Mouse (Mus musculus) megakaryocyte, embryonic 14.5 days (primary cell): ENCODE results near the gene Ube2o. TPM values are rescaled to one million over a fixed set of nuclear protein-coding genes. Genes with fewer than 3 reads are reported as not detected.

Experiments used
- H3K27me3 ChIP-seq: replicated peaks from 2 replicates; pipeline ENCODE3; 2012; ENCODE audit warnings: inconsistent platforms
- H3K36me3 ChIP-seq: replicated peaks from 2 replicates; pipeline ENCODE3; 2012; ENCODE audit warnings: low read length, inconsistent platforms, mixed read lengths
- H3K4me1 ChIP-seq: 2 replicates; pipeline ENCODE4 v1.6.1; 2012; ENCODE audit warnings: inconsistent platforms
- H3K4me3 ChIP-seq: replicated peaks from 2 replicates; pipeline ENCODE3; 2012; ENCODE audit warnings: moderate library complexity, mild to moderate bottlenecking, inconsistent platforms
- H3K9me3 ChIP-seq: 2 replicates; pipeline ENCODE4 v1.6.1; 2012; ENCODE audit warnings: inconsistent platforms
- FLI1 ChIP-seq: IDR thresholded peaks from 2 replicates; pipeline ENCODE4 v1.6.1; 2012; ENCODE audit warnings: low read length, inconsistent platforms, mixed read lengths
- GATA1 ChIP-seq: IDR thresholded peaks from 3 replicates; pipeline ENCODE4 v1.6.1; 2012; ENCODE audit warnings: mixed read lengths, low read length, inconsistent platforms, borderline replicate concordance
- polyA plus RNA-seq: library from polyadenylated mRNA; stranded (reverse); fragments of >175 nt; gene quantifications from 2 replicates; pipeline ENCODE4 v1.2.3, GENCODE M21; 2012; ENCODE audit warnings: low replicate concordance; ENCODE audit not compliant: insufficient read depth

Ube2o gene
- polyA plus RNA-seq, 1 experiment: 115 TPM

DNA sequence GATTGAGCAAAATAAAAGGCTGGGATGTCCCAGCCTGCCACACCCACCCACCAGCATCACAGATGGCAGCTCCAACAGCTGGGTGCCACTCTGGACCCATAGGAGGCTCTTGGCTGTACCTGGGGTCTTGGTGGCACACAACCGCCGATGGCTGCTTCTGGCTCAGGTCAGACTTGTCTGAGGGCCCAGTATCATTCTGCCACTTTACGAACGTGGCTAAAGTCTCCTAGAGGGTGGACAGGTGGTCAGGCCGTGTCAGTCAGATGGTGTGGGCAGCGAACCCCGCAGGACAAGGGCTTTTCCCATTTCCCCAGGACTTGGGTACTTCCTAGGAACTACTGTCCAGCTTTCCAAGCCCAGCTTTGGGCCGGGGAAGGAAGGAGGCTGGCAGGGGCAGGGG is 19.9 kb upstream of the Ube2o start:
- Histone ChIP-seq H3K4me3 (no peak overlapping the region), H3K4me1 (peaks cover 33% of the 10 kb centered on the region), H3K9me3 (no peaks in the 10 kb centered on the region), H3K27me3 (peaks cover 4% of the 10 kb centered on the region), H3K36me3 (peaks cover 100% of the 10 kb centered on the region)
- TF ChIP-seq FLI1 (no peak), GATA1 (no peak)

DNA sequence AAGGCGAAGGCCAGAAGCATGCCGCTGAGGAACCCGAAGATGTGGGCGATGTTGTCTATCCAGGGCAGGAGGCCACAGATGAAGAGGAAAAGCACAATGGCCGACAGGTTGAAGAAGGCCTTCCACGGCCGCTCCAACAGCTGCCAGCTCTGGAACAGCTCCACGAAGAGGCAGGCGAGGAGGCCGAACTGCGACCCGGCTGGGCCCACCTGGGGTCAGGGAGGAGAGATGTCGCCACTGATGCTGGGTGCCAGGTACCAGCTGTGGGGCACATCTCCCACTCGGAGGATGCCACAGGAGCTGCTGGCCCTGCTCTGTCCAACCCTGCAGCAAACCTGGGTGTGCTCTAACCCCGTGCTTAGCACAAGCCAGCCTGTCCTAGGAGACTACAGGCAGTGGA is 18.0 kb upstream of the Ube2o start:
- TF ChIP-seq GATA1 (no peak), FLI1 (no peak)
- Histone ChIP-seq H3K4me3 (no peak overlapping the region), H3K9me3 (no peaks in the 10 kb centered on the region), H3K27me3 (peaks cover 4% of the 10 kb centered on the region), H3K4me1 (peaks cover 17% of the 10 kb centered on the region), H3K36me3 (peaks cover 97% of the 10 kb centered on the region)

DNA sequence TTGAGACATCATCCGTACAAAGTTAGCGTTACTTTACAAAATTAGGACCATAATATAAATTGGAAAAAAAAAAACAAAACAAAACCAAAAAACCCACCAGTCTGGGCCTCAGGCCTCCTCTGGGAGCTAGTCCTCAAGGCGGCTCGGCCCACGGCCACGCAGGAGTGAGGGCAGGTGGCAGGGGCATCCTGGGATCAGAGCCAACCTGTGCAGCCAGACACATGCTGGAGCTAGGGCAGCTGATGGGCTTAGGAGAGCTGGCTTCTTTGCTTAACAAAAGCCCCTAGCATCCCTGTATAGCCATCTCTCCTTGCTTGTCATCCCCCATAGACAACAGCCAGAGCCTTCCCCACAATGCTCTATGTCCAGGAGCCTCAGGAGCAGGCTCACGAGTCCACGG is 16.9 kb upstream of the Ube2o start:
- peaks cover 12% of the 10 kb centered on the region; the same call in 1 of the 2 replicates for H3K4me1 ChIP-seq
- H3K36me3 ChIP-seq: peaks cover 97% of the 10 kb centered on the region
- no peaks in the 10 kb centered on the region for H3K9me3 ChIP-seq
- peaks cover 7% of the 10 kb centered on the region for H3K27me3 ChIP-seq
- no peak for TF ChIP-seq FLI1
- no peak for TF ChIP-seq GATA1
- no peak overlapping the region for H3K4me3 ChIP-seq

DNA sequence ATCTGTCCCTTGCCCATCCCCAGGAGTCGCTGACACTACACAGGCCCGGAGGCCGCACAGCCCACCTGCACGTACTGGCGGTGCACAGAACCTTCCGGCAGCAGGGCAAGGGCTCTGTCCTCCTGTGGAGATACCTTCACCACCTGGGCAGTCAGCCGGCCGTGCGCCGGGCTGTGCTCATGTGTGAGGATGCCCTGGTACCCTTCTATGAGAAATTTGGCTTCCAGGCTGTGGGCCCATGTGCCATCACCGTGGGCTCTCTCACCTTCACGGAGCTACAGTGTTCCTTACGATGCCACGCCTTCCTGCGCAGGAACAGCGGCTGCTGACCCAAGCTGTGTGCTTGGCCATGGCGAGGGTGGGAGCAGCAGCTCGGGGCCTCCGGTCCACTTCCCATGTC is 15.5 kb upstream of the Ube2o start:
- Histone ChIP-seq H3K27me3 (peaks cover 12% of the 10 kb centered on the region), H3K36me3 (peaks cover 93% of the 10 kb centered on the region), H3K4me1 (peaks cover 25% of the 10 kb centered on the region), H3K9me3 (no peaks in the 10 kb centered on the region), H3K4me3 (no peak overlapping the region)
- TF ChIP-seq GATA1 (no peak), FLI1 (no peak)

DNA sequence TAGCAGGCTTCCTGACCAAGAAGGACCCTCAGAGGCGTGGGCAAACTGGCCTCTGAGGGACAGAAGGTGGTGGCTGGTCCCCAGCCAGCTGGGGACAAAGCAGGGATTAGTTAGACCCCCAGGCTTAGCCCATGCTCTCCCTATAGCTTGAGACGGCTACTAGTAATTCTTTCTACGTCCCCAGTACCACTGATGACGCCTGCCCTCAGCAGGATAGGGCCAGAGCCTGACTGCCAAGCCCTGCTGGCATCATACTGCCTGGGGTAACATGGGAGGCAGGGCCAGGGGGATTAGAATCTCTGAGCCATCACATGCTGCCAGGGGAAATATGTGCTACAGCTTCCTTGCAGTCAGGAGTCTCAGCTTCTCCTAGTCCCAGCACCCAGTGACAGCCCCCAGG is 12.1 kb upstream of the Ube2o start:
- TF ChIP-seq GATA1 (no peak), FLI1 (no peak)
- Histone ChIP-seq H3K36me3 (peaks cover 60% of the 10 kb centered on the region), H3K9me3 (no peaks in the 10 kb centered on the region), H3K4me3 (no peak overlapping the region), H3K4me1 (peaks cover 47% of the 10 kb centered on the region), H3K27me3 (peaks cover 35% of the 10 kb centered on the region)

DNA sequence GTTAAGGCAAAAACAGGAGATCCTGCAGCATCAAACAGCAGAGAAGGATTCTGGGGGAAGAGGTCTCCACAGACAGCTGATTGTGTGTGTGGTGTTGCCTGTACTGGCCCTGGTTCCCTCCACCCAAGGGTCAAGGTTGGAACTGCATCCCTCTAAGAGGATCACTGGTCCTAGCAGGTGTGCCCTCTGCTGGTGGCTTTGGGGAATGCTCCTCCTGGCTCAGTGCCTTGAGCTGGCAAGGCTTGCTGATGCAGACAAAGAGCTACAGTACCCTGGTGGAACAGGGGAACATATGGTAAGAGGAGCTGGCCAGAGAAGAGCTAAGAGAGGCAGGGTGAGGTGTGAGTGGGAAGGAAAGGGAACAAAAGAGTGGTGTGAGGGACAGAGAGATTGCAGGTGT is 11.2 kb upstream of the Ube2o start:
- TF ChIP-seq FLI1 (no peak), GATA1 (no peak)
- H3K4me3 ChIP-seq: no peak overlapping the region

DNA sequence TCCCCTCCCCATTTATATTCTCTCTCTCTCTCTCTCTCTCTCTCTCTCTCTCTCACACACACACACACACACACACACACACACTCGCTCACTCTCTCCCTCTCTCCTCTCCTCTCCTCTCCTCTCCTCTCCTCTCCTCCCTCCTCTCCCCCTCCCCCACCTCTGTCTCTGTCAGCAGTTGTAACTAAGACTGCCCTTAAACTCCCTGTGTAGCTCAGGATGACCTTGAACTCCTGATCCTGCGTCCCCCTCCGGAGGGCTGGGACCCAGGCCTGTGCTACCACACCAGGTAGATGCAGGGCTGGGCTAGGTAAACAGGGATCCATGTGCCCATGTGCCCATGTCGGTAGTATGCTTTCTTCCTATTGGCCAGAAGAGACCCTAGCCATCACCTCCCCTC is 10.4 kb upstream of the Ube2o start:
- Histone ChIP-seq H3K27me3 (peaks cover 47% of the 10 kb centered on the region), H3K9me3 (no peaks in the 10 kb centered on the region), H3K4me1 (peaks cover 51% of the 10 kb centered on the region), H3K4me3 (no peak overlapping the region), H3K36me3 (peaks cover 43% of the 10 kb centered on the region)
- TF ChIP-seq GATA1: no peak
- TF ChIP-seq FLI1: no peak

More for the DNA sequence above, 11.2 kb upstream of the Ube2o start:
- H3K4me1 ChIP-seq: peaks cover 50% of the 10 kb centered on the region
- H3K27me3 ChIP-seq: peaks cover 44% of the 10 kb centered on the region
- peaks cover 51% of the 10 kb centered on the region for H3K36me3 ChIP-seq
- H3K9me3 ChIP-seq: no peaks in the 10 kb centered on the region

DNA sequence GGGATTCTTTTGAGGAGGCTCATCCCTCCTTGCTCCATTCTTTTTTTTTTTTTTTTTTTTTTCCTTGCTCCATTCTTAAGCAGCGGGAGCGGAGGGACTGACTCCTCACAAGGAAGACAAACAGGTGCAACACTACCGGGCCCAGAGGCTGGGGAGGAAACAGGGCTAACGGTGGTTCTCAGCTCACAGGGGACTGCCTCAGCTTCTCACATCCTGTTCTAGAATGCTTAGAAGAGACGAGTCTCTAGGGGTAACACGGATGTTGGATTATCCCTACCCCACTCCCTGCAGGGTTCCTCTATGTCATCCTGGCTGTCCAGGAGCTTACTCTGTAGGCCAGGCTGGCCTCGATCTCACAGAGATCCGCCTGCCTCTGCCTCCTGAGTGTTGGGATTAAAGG is 8.3 kb upstream of the Ube2o start:
- Histone ChIP-seq H3K4me1 (peaks cover 57% of the 10 kb centered on the region), H3K36me3 (peaks cover 26% of the 10 kb centered on the region), H3K9me3 (no peaks in the 10 kb centered on the region), H3K27me3 (peaks cover 61% of the 10 kb centered on the region), H3K4me3 (no peak overlapping the region)
- TF ChIP-seq GATA1: no peak
- no peak for TF ChIP-seq FLI1

DNA sequence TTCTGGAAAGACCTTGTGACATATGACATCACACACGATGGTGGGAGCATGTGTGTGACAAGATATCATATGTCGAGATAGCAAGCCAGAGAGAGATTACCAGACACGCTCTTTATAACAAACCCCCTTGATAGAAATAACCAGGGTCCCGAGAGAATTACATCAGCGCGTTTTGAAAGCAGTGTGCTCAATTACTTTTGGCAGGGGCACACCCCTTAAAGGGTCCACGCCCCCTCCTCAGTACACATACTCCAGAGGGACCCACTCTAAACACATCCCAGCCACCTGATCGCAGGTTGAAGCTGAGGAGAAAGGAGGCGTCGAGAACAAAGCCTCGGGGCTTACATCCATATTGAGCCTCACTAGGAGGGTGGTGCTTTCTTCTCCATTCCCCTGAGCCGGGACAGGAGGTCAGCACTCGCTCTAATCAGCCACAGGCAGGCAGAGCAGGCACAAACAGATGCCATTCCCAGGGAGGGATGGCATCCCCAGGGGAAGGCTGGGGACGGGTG is 7.8 kb upstream of the Ube2o start:
- no peak overlapping the region for H3K4me3 ChIP-seq
- peaks cover 57% of the 10 kb centered on the region for H3K4me1 ChIP-seq
- H3K36me3 ChIP-seq: peaks cover 21% of the 10 kb centered on the region
- no peaks in the 10 kb centered on the region for H3K9me3 ChIP-seq
- peaks cover 65% of the 10 kb centered on the region for H3K27me3 ChIP-seq
- TF ChIP-seq FLI1: no peak
- TF ChIP-seq GATA1: no peak

DNA sequence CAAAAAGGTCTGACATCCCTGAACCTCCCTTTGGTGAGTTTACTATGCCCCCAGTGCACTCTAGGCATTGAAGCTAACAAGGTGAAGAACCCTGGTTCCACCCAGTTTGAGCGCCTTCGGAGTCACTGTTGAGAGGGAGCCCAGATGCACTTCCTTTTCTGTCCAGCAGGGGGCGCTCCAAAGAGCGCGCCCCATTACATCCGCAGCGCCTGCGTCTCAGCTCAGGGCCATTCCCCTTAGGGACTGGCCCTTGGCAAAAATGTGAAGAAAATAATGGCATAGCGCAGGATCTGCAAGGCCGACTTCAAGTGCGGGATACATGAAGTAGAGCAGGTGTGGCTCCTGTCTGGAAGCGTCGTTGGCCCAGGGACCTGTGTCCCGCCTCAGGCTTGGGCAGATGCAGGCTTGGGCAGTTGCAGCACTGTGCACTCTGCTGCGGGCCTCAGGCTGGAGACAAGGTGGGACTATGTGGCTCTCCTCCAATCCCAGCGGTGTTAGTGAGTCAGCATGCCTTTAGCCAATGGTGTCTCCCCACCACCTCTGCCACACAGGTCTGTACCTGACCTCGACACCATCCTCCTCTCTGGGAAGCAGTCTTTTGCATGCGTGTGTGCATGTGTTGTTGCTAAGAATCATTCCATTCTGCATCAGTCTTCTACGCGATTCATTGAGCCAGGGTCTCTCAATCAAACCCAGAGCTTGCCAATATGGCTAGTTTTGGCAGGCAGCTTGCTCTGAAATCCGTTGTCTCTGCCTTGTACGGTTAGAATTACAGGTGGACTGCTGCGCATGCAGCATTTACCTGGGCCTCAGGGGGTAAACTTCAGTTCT is 5.8 kb upstream of the Ube2o start:
- H3K36me3 ChIP-seq: peaks cover 3% of the 10 kb centered on the region
- H3K9me3 ChIP-seq: no peaks in the 10 kb centered on the region
- H3K4me1 ChIP-seq: peaks cover 41% of the 10 kb centered on the region
- H3K27me3 ChIP-seq: peaks cover 66% of the 10 kb centered on the region
- TF ChIP-seq GATA1: no peak
- no peak for TF ChIP-seq FLI1
- peak overlapping the region; percentile 57 for H3K4me3 ChIP-seq

DNA sequence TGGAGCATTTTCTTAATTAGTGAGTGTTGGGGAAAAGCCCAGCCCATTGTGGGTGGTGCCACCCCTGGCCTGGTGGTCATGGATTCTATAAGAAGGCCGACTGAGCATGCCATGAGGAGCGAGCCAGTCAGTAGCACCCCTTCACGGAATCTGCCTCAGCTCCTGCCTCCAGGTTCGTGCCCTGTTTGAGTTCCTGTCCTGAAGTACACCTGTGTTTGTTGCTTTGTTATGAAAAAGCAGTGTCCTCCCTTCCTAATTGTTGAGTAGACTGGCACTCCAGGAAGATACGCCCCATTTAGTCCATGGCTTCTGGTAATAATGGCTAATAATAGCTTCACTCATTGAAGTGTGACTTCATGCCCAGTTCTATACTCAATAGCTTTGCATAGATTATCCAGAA is 5.1 kb upstream of the Ube2o start, which contains the start of gene Aanat:
TSS of gene Aanat (plus strand) at position 123 of the 400 bp plus-strand sequence.
- H3K4me1 ChIP-seq: peaks cover 37% of the 10 kb centered on the region
- H3K4me3 ChIP-seq: peak within 1 kb of the TSS; percentile 57
- H3K27me3 ChIP-seq: peaks cover 62% of the 10 kb centered on the region
- TF ChIP-seq GATA1 (no peak), FLI1 (no peak)
- no peaks in the 10 kb centered on the region for H3K36me3 ChIP-seq
- no peaks in the 10 kb centered on the region for H3K9me3 ChIP-seq
